ENCODE assay signal across 23 mouse cellular contexts in the genomic region with DNA sequence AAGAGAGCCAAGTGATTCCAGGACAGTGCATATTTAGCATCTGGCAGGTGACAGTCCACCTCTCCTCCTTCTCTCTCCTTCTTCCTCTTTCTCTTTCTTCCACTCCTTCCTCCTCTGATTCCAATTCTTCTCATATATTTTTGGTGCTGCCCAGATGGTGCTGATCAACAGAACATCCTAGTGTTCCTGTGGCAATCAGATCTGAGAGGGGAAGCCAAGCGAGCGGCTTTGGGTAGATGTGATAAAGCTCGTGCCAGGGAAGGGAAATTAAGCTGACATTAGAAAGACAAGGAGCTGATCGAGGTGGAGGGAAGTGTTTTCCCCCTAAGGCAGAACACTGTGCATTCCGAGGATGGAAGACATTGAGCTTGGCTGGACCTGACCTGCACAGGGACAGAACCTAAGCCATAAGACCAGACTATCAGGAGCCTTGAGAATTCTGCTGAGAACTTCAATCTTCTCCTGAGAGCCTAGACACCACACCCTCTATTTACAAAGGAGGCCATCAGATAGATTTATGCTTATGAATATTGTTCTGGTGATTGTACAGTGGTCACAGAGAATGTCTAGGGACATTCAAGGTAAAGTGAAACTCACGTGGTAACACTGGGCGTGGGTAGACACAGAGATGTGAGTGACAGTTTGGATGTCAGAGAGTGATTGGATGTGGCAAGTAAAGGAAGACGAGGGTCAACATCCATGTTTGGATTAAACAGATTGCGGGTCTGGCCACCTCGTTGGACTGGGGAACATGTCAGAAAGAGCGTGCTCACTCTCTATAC. TPM values are rescaled to one million over a fixed set of nuclear protein-coding genes. Genes with fewer than 3 reads are reported as not detected.
DNase-seq lines count a peak whose midpoint lies in the region; ATAC-seq and TF ChIP-seq lines count a peak whose summit lies in the region.
"Had no signal": no experiment of that assay in that cellular context is flagged by ENCODE, and none has a peak within 500 bp of the region (broad histone marks: within the 10 kb centered on the region; RNA-seq: fewer than 3 reads in every experiment).

No protein-coding gene starts in this region.

- TF ChIP-seq CTCF in layer of hippocampus, adult 2 months (conservative IDR thresholded peaks at IDR 0.05) = no peak

- H3K4me3 ChIP-seq in erythroblast, embryonic 14.5 days (replicated peaks) = peak overlapping the region; percentile 48
- H3K4me3 ChIP-seq in layer of hippocampus, adult 2 months = no peak overlapping the region
- H3K4me3 ChIP-seq in liver, embryonic 15.5 days (replicated peaks) = peak overlapping the region; percentile 45
- H3K4me3 ChIP-seq in forebrain, embryonic 15.5 days = no peak overlapping the region
- H3K4me3 ChIP-seq: forebrain, embryonic 13.5 days; heart, embryonic 13.5 days; left cerebral cortex, adult 2 months; limb, embryonic 12.5 days; midbrain, embryonic 12.5 days had no signal

- H3K4me2 ChIP-seq in liver, embryonic 15.5 days = peak overlapping the region; percentile 42
- no peak overlapping the region for H3K4me2 ChIP-seq in forebrain, embryonic 15.5 days (replicated peaks)
- H3K4me2 ChIP-seq: forebrain, embryonic 13.5 days; heart, embryonic 13.5 days; limb, embryonic 12.5 days; midbrain, embryonic 12.5 days had no signal

- H3K27me3 ChIP-seq in erythroblast, embryonic 14.5 days (ENCODE audit: control insufficient read depth) = no peaks in the 10 kb centered on the region
- no peaks in the 10 kb centered on the region for H3K27me3 ChIP-seq in liver, embryonic 15.5 days
- H3K27me3 ChIP-seq in forebrain, embryonic 15.5 days = 0 out of 2 replicates have a peak, but pooled peaks cover 2% of the 10 kb centered on the region
- H3K27me3 ChIP-seq: forebrain, embryonic 13.5 days; heart, embryonic 13.5 days; limb, embryonic 12.5 days; midbrain, embryonic 12.5 days had no signal

- no peaks in the 10 kb centered on the region; the same call in 1 of the 2 replicates for H3K9me3 ChIP-seq in erythroblast, embryonic 14.5 days (ENCODE audit: control insufficient read depth, low read length)
- H3K9me3 ChIP-seq in liver, embryonic 15.5 days (replicated peaks) = no peaks in the 10 kb centered on the region
- no peaks in the 10 kb centered on the region for H3K9me3 ChIP-seq in forebrain, embryonic 15.5 days
- H3K9me3 ChIP-seq: forebrain, embryonic 13.5 days; G1E; heart, embryonic 13.5 days; limb, embryonic 12.5 days; midbrain, embryonic 12.5 days had no signal

- H3K27ac ChIP-seq in layer of hippocampus, adult 2 months = peak overlapping the region; percentile 69
- peak overlapping the region; percentile 61; the same call in 1 of the 2 replicates for H3K27ac ChIP-seq in liver, embryonic 15.5 days (replicated peaks)
- H3K27ac ChIP-seq in forebrain, embryonic 15.5 days (replicated peaks) = no peak overlapping the region
- H3K27ac ChIP-seq: forebrain, embryonic 13.5 days; heart, embryonic 13.5 days; left cerebral cortex, adult 2 months; limb, embryonic 12.5 days; midbrain, embryonic 12.5 days had no signal

- DNase-seq in layer of hippocampus, adult 2 months (ENCODE audit: low spot score in 2 of 2) = no peak
- no peak for DNase-seq in layer of hippocampus, postnatal 36 days
- DNase-seq in yolk sac, embryonic 10.5 days (ENCODE audit: low spot score) = peak; percentile 21
- DNase-seq in embryo, embryonic 11 days = no peak
- DNase-seq: cerebellum, postnatal 10 days; kidney, postnatal 4 days; thymus, adult 2 months had no signal

- WGBS in liver, embryonic 15.5 days (ENCODE audit: insufficient replicate concordance) = 43% methylated on average over 11 of the region's 11 CpGs
- WGBS in forebrain, embryonic 15.5 days = 84% methylated on average over 11 of the region's 11 CpGs

- no peaks in the 10 kb centered on the region for H3K36me3 ChIP-seq in erythroblast, embryonic 14.5 days (ENCODE audit: control insufficient read depth)
- no peaks in the 10 kb centered on the region for H3K36me3 ChIP-seq in liver, embryonic 15.5 days (replicated peaks)
- H3K36me3 ChIP-seq in forebrain, embryonic 15.5 days = no peaks in the 10 kb centered on the region
- H3K36me3 ChIP-seq: G1E; heart, embryonic 13.5 days; limb, embryonic 12.5 days; midbrain, embryonic 12.5 days had no signal

- ATAC-seq in erythroblast, adult 5-6 weeks (replicated peaks; ENCODE audit: low FRiP score, poor library complexity, severe bottlenecking) = no peak
- ATAC-seq in liver, embryonic 15.5 days (ENCODE audit: insufficient read depth) = peak; percentile 49
- no peak for ATAC-seq in forebrain, embryonic 15.5 days (replicated peaks)
- ATAC-seq: CD4-positive, CD25-positive, alpha-beta regulatory T cell, adult 4 months; forebrain, embryonic 13.5 days had no signal

- H3K4me1 ChIP-seq in erythroblast, embryonic 14.5 days (ENCODE audit: control insufficient read depth) = no peaks in the 10 kb centered on the region
- H3K4me1 ChIP-seq in liver, embryonic 15.5 days (replicated peaks) = 0 out of 2 replicates have a peak, but pooled peaks cover 3% of the 10 kb centered on the region
- H3K4me1 ChIP-seq in forebrain, embryonic 15.5 days = peaks cover 5% of the 10 kb centered on the region; the same call in 1 of the 2 replicates
- H3K4me1 ChIP-seq: heart, embryonic 13.5 days; limb, embryonic 12.5 days; midbrain, embryonic 12.5 days had no signal

- H3K9ac ChIP-seq in liver, embryonic 15.5 days = peak overlapping the region; percentile 21; the same call in 1 of the 2 replicates
- no peak overlapping the region for H3K9ac ChIP-seq in forebrain, embryonic 15.5 days (replicated peaks)
- H3K9ac ChIP-seq: forebrain, embryonic 13.5 days; heart, embryonic 13.5 days; limb, embryonic 12.5 days; midbrain, embryonic 12.5 days had no signal

RNA-seq across cellular contexts. Expression of gene Anks4b, which starts 1.3 kb away (rescaled TPM):
- not detected in 2 replicates for polyA plus RNA-seq in erythroblast, embryonic 14.5 days (2012)
- not detected in 2 replicates for total RNA-seq in erythroblast, adult 5-6 weeks (2015; ENCODE audit: low replicate concordance)
- not detected in 2 replicates for total RNA-seq in erythroblast, adult 5-6 weeks (2017; ENCODE audit: low replicate concordance)
- under 1 TPM; 0.31 to 0.32 TPM for total RNA-seq in layer of hippocampus, adult 2 months (2021)
- total RNA-seq in layer of hippocampus, postnatal 36 days (2021) = under 1 TPM; 0.30 to 0.45 TPM
- 1.7 and 1.9 TPM in 2 replicates for polyA plus RNA-seq in liver, embryonic 15.5 days (2015; fragmentation: Nextera tagmentation; extraction: Ambion mirVana)
- polyA plus RNA-seq in forebrain, embryonic 15.5 days (2015; fragmentation: Nextera tagmentation; extraction: Ambion mirVana) = 0.05 TPM in 1 of 2 replicates, not detected in the other
- total RNA-seq: granulocyte monocyte progenitor cell, adult 5-6 weeks; hematopoietic stem cell, adult 5-6 weeks had no signal
- polyA plus RNA-seq: CD4-positive, CD25-positive, alpha-beta regulatory T cell, adult 4 months; forebrain, embryonic 13.5 days; G1E; limb, embryonic 12.5 days; lung, embryonic 16.5 days; midbrain, embryonic 12.5 days; neural tube, embryonic 14.5 days had no signal

RNA-seq across cellular contexts. Expression of gene Crym, which starts 27.0 kb away (rescaled TPM):
- not detected in 2 replicates for polyA plus RNA-seq in erythroblast, embryonic 14.5 days (2012)
- total RNA-seq in erythroblast, adult 5-6 weeks (2015; ENCODE audit: low replicate concordance) = not detected in 2 replicates
- not detected in 2 replicates for total RNA-seq in erythroblast, adult 5-6 weeks (2017; ENCODE audit: low replicate concordance)
- 100 to 1,000 TPM; 235 to 270 TPM for total RNA-seq in layer of hippocampus, adult 2 months (2021)
- total RNA-seq in layer of hippocampus, postnatal 36 days (2021) = 100 to 1,000 TPM; 243 to 266 TPM
- 0.51 and 0.68 TPM in 2 replicates for polyA plus RNA-seq in liver, embryonic 15.5 days (2015; fragmentation: Nextera tagmentation; extraction: Ambion mirVana)
- polyA plus RNA-seq in forebrain, embryonic 15.5 days (2015; fragmentation: Nextera tagmentation; extraction: Ambion mirVana) = 44.5 and 44.6 TPM in 2 replicates
- total RNA-seq: granulocyte monocyte progenitor cell, adult 5-6 weeks; hematopoietic stem cell, adult 5-6 weeks had no signal
- polyA plus RNA-seq: CD4-positive, CD25-positive, alpha-beta regulatory T cell, adult 4 months; G1E had no signal

RNA-seq across cellular contexts. Expression of gene Abca14, which starts 28.8 kb away (rescaled TPM):
- not detected in 2 replicates for polyA plus RNA-seq in erythroblast, embryonic 14.5 days (2012)
- not detected in 2 replicates for total RNA-seq in erythroblast, adult 5-6 weeks (2015; ENCODE audit: low replicate concordance)
- total RNA-seq in erythroblast, adult 5-6 weeks (2017; ENCODE audit: low replicate concordance) = not detected in 2 replicates
- not detected for total RNA-seq in layer of hippocampus, adult 2 months (2021)
- not detected for total RNA-seq in layer of hippocampus, postnatal 36 days (2021)
- not detected in 2 replicates for polyA plus RNA-seq in liver, embryonic 15.5 days (2015; fragmentation: Nextera tagmentation; extraction: Ambion mirVana)
- 0.03 TPM in 1 of 2 replicates, not detected in the other for polyA plus RNA-seq in forebrain, embryonic 15.5 days (2015; fragmentation: Nextera tagmentation; extraction: Ambion mirVana)
- total RNA-seq: gastrocnemius, adult 18-20 months; granulocyte monocyte progenitor cell, adult 5-6 weeks; hematopoietic stem cell, adult 5-6 weeks; left cerebral cortex, adult 2 months had no signal
- polyA plus RNA-seq: CD4-positive, CD25-positive, alpha-beta regulatory T cell, adult 4 months; forebrain, embryonic 13.5 days; G1E; heart, embryonic 13.5 days; limb, embryonic 12.5 days; lung, embryonic 16.5 days; midbrain, embryonic 12.5 days; neural tube, embryonic 14.5 days; thymus, adult 2 months had no signal

RNA-seq across cellular contexts. Expression of gene Zp2, which starts 29.8 kb away (rescaled TPM):
- polyA plus RNA-seq in erythroblast, embryonic 14.5 days (2012) = not detected in 2 replicates
- total RNA-seq in erythroblast, adult 5-6 weeks (2015; ENCODE audit: low replicate concordance) = not detected in 2 replicates
- total RNA-seq in erythroblast, adult 5-6 weeks (2017; ENCODE audit: low replicate concordance) = not detected in 2 replicates
- total RNA-seq in layer of hippocampus, adult 2 months (2021) = under 1 TPM; 0.20 to 0.37 TPM
- not detected for total RNA-seq in layer of hippocampus, postnatal 36 days (2021)
- polyA plus RNA-seq in liver, embryonic 15.5 days (2015; fragmentation: Nextera tagmentation; extraction: Ambion mirVana) = 0.13 TPM in 1 of 2 replicates, not detected in the other
- not detected in 2 replicates for polyA plus RNA-seq in forebrain, embryonic 15.5 days (2015; fragmentation: Nextera tagmentation; extraction: Ambion mirVana)
- total RNA-seq: granulocyte monocyte progenitor cell, adult 5-6 weeks; hematopoietic stem cell, adult 5-6 weeks had no signal
- polyA plus RNA-seq: CD4-positive, CD25-positive, alpha-beta regulatory T cell, adult 4 months; forebrain, embryonic 13.5 days; G1E; limb, embryonic 12.5 days; lung, embryonic 16.5 days; midbrain, embryonic 12.5 days; neural tube, embryonic 14.5 days had no signal

Comparison
In these comparisons a context has a peak if more than half of its experiments do, and no peak if none do; other contexts are left out.
1. H3K4me3 ChIP-seq: peak in erythroblast, embryonic 14.5 days (single experiment) and liver, embryonic 15.5 days (single experiment); none in layer of hippocampus, adult 2 months (single experiment) and forebrain, embryonic 15.5 days (single experiment).
2. RNA of gene Crym, which starts 27.0 kb away (total RNA-seq): 235 to 270 TPM in layer of hippocampus, adult 2 months and 243 to 266 TPM in layer of hippocampus, postnatal 36 days; not detected in erythroblast, adult 5-6 weeks; every median in the first group is over 100 times any median in the second.